Mouse (Mus musculus): ENCODE measurements at regions not wholly inside any gene's neighbourhood (a gene's known extent, or its start where the extent isn't known, plus 50 kb on each side); places are given as distances from the start of the nearest gene placed in this dataset.

DNA sequence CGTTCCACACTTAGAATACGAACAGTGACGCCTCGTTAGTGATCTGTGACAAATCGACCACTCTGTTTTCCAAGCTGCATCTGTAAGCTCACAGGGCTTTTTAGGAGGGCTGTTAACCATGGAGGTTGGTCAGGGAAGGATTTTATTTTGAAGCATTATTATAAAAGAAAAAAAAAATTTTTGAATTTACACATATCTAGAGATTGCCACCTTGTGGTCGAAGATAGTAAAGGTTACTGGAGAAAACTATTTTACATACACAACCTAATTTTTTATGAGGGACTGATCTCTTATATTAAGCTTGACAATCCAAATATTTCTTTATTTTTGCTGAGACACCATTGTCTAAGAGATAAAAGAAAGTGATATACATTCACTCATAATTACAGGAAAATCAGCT is 937.2 kb downstream of the Sorcs1 start:
- H3K9ac ChIP-seq = no peak overlapping the region
- H3K36me3 ChIP-seq = no peaks in the 10 kb centered on the region
- 72% methylated on average over 6 of the region's 6 CpGs for WGBS
- no peak overlapping the region for H3K27ac ChIP-seq (replicated peaks)
- no peaks in the 10 kb centered on the region for H3K27me3 ChIP-seq
- H3K9me3 ChIP-seq (replicated peaks) = no peaks in the 10 kb centered on the region
- H3K4me3 ChIP-seq (replicated peaks) = no peak overlapping the region
- H3K4me1 ChIP-seq = no peaks in the 10 kb centered on the region
- no peak for ATAC-seq (ENCODE audit: insufficient number of reproducible peaks, low FRiP score, low TSS enrichment, low read depth)
- no peak overlapping the region for H3K4me2 ChIP-seq (replicated peaks)

- no peak for ATAC-seq (ENCODE audit: insufficient number of reproducible peaks, low FRiP score, low TSS enrichment, low read depth)
- H3K4me2 ChIP-seq (replicated peaks) = no peak overlapping the region
- no peak overlapping the region for H3K9ac ChIP-seq
- H3K27me3 ChIP-seq = no peaks in the 10 kb centered on the region
- no peak overlapping the region for H3K27ac ChIP-seq (replicated peaks)
- no peaks in the 10 kb centered on the region for H3K9me3 ChIP-seq (replicated peaks)
- H3K4me3 ChIP-seq (replicated peaks) = no peak overlapping the region
- 48% methylated on average over 13 of the region's 13 CpGs for WGBS
- H3K4me1 ChIP-seq = no peaks in the 10 kb centered on the region
- no peaks in the 10 kb centered on the region for H3K36me3 ChIP-seq
Observed at GRCm38 (mm10) chr19:49739483-49740175, 938.8 kb downstream of the Sorcs1 start.

GRCm38 (mm10) chr19:49697659-49698058 is 980.8 kb downstream of the Sorcs1 start:
- Histone ChIP-seq H3K27me3 (no peaks in the 10 kb centered on the region), H3K4me3 (replicated peaks) (no peak overlapping the region), H3K9ac (no peak overlapping the region), H3K27ac (replicated peaks) (no peak overlapping the region), H3K9me3 (replicated peaks) (no peaks in the 10 kb centered on the region), H3K4me1 (no peaks in the 10 kb centered on the region), H3K4me2 (replicated peaks) (no peak overlapping the region), H3K36me3 (no peaks in the 10 kb centered on the region)
- WGBS = 68% methylated on average over 1 of the region's 1 CpGs
- no peak for ATAC-seq (ENCODE audit: insufficient number of reproducible peaks, low FRiP score, low TSS enrichment, low read depth)

- H3K27me3 ChIP-seq = no peaks in the 10 kb centered on the region
- no peak overlapping the region for H3K4me3 ChIP-seq (replicated peaks)
- no peak overlapping the region for H3K4me2 ChIP-seq (replicated peaks)
- no peak overlapping the region for H3K9ac ChIP-seq
- H3K36me3 ChIP-seq = no peaks in the 10 kb centered on the region
- peak; percentile 60; the same call in 1 of the 2 replicates for ATAC-seq (ENCODE audit: insufficient number of reproducible peaks, low FRiP score, low TSS enrichment, low read depth)
- H3K27ac ChIP-seq (replicated peaks) = no peak overlapping the region
- no peaks in the 10 kb centered on the region for H3K9me3 ChIP-seq (replicated peaks)
- H3K4me1 ChIP-seq = no peaks in the 10 kb centered on the region
- 92% methylated on average over 15 of the region's 15 CpGs for WGBS
Observed at GRCm38 (mm10) chr19:49685588-49686281, 992.7 kb downstream of the Sorcs1 start.

DNA sequence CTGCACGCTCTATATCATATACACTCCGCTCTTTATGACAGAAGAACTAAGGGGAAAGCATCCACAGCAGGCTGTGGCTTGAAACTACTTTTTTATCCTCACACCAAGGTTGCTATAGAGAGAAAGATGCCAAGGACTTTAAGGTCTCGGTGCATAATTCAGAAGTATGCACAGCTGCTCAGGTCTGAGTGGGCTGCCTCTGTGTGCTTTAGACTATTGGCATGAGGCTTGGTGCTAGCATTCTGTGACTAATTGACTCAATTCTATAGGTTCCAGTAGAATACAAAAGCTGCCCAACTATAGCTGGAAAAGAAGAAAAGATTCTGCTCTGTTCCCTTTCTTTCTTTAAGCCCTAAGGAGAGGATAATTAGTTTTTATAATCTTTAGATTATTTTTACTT is 997.2 kb downstream of the Sorcs1 start:
- H3K9ac ChIP-seq = no peak overlapping the region
- no peak overlapping the region for H3K4me3 ChIP-seq (replicated peaks)
- ATAC-seq (ENCODE audit: insufficient number of reproducible peaks, low FRiP score, low TSS enrichment, low read depth) = no peak
- no peak overlapping the region for H3K27ac ChIP-seq (replicated peaks)
- no peaks in the 10 kb centered on the region for H3K4me1 ChIP-seq
- H3K36me3 ChIP-seq = no peaks in the 10 kb centered on the region
- H3K27me3 ChIP-seq = no peaks in the 10 kb centered on the region
- H3K4me2 ChIP-seq (replicated peaks) = no peak overlapping the region
- no peaks in the 10 kb centered on the region for H3K9me3 ChIP-seq (replicated peaks)
- 56% methylated on average over 3 of the region's 3 CpGs for WGBS

GRCm38 (mm10) chr19:49680006-49680405 is 998.4 kb downstream of the Sorcs1 start:
- H3K36me3 ChIP-seq = no peaks in the 10 kb centered on the region
- H3K9me3 ChIP-seq (replicated peaks) = no peaks in the 10 kb centered on the region
- ATAC-seq (ENCODE audit: insufficient number of reproducible peaks, low FRiP score, low TSS enrichment, low read depth) = no peak
- H3K27me3 ChIP-seq = no peaks in the 10 kb centered on the region
- no peak overlapping the region for H3K4me2 ChIP-seq (replicated peaks)
- no peak overlapping the region for H3K4me3 ChIP-seq (replicated peaks)
- 75% methylated on average over 3 of the region's 3 CpGs for WGBS
- no peak overlapping the region for H3K27ac ChIP-seq (replicated peaks)
- H3K9ac ChIP-seq = no peak overlapping the region
- H3K4me1 ChIP-seq = no peaks in the 10 kb centered on the region

- Histone ChIP-seq H3K9me3 (replicated peaks) (no peaks in the 10 kb centered on the region), H3K4me2 (replicated peaks) (no peak overlapping the region), H3K36me3 (no peaks in the 10 kb centered on the region), H3K27ac (replicated peaks) (no peak overlapping the region), H3K27me3 (no peaks in the 10 kb centered on the region), H3K4me3 (replicated peaks) (no peak overlapping the region), H3K4me1 (no peaks in the 10 kb centered on the region), H3K9ac (no peak overlapping the region)
- no peak for ATAC-seq (ENCODE audit: insufficient number of reproducible peaks, low FRiP score, low TSS enrichment, low read depth)
- WGBS = 26% methylated on average over 2 of the region's 2 CpGs
Observed at GRCm38 (mm10) chr19:49675931-49676330, 1002.5 kb downstream of the Sorcs1 start.

- 87% methylated on average over 7 of the region's 7 CpGs for WGBS
- no peak for ATAC-seq (ENCODE audit: insufficient number of reproducible peaks, low FRiP score, low TSS enrichment, low read depth)
- no peak overlapping the region for H3K4me3 ChIP-seq (replicated peaks)
Observed at GRCm38 (mm10) chr19:49629963-49630362, 1048.5 kb downstream of the Sorcs1 start.

DNA sequence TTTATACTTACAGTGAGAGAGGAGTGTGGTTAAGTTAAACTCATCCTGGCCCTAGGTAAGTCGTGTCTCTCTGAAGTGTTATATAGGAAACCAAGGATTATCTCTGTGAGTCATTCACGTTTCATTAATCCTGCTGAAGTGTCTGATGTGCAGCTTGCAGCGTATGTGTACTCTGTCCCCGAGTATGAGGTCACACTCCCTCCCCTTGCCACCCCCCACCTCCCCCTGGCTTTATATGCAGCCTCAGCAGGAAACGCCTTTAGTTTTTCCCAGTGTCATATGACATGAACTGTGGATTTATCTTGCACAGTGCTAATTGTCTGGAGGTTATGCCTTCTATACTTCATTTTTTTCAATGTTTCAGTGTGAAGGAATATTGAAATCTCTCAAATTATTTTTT is 1058.5 kb downstream of the Sorcs1 start:
- 38% methylated on average over 5 of the region's 5 CpGs for WGBS
- Histone ChIP-seq H3K4me1 (no peaks in the 10 kb centered on the region), H3K36me3 (no peaks in the 10 kb centered on the region), H3K4me3 (replicated peaks) (no peak overlapping the region), H3K27ac (replicated peaks) (no peak overlapping the region), H3K4me2 (replicated peaks) (no peak overlapping the region), H3K9me3 (replicated peaks) (no peaks in the 10 kb centered on the region), H3K27me3 (no peaks in the 10 kb centered on the region), H3K9ac (no peak overlapping the region)
- ATAC-seq (ENCODE audit: insufficient number of reproducible peaks, low FRiP score, low TSS enrichment, low read depth) = no peak

More at GRCm38 (mm10) chr19:49629963-49630362, 1048.5 kb downstream of the Sorcs1 start:
- H3K9me3 ChIP-seq (replicated peaks) = no peaks in the 10 kb centered on the region
- H3K9ac ChIP-seq = no peak overlapping the region
- no peak overlapping the region for H3K27ac ChIP-seq (replicated peaks)
- no peaks in the 10 kb centered on the region for H3K4me1 ChIP-seq
- no peak overlapping the region for H3K4me2 ChIP-seq (replicated peaks)
- H3K36me3 ChIP-seq = no peaks in the 10 kb centered on the region
- no peaks in the 10 kb centered on the region for H3K27me3 ChIP-seq

GRCm38 (mm10) chr19:49615071-49615470 is 1063.4 kb downstream of the Sorcs1 start:
- H3K4me2 ChIP-seq (replicated peaks) = no peak overlapping the region
- no peak for ATAC-seq (ENCODE audit: insufficient number of reproducible peaks, low FRiP score, low TSS enrichment, low read depth)
- no peak overlapping the region for H3K27ac ChIP-seq (replicated peaks)

More at GRCm38 (mm10) chr19:49615071-49615470, 1063.4 kb downstream of the Sorcs1 start:
- Histone ChIP-seq H3K27me3 (no peaks in the 10 kb centered on the region), H3K4me1 (no peaks in the 10 kb centered on the region), H3K9ac (no peak overlapping the region), H3K36me3 (no peaks in the 10 kb centered on the region), H3K4me3 (replicated peaks) (no peak overlapping the region), H3K9me3 (replicated peaks) (no peaks in the 10 kb centered on the region)
